Mouse (Mus musculus) liver, embryonic 16.5 days (tissue): Measurements from ENCODE around the gene Paox. TPM values are rescaled to one million over a fixed set of nuclear protein-coding genes. Genes with fewer than 3 reads are reported as not detected.

ENCODE experiments used
- ATAC-seq: fragments of 200-750 bp; cut with Nextera tagmentation; 2 replicates; pipeline ENCODE4 v1.8.0; 2017; ENCODE audit warnings: low read depth, mild to moderate bottlenecking, moderate number of reproducible peaks, moderate library complexity
- H3K27ac ChIP-seq: fragments of 300-500 bp; sonication (generic); 2 replicates; pipeline ENCODE4 v1.5.1; 2014; ENCODE audit warnings: mild to moderate bottlenecking, low read length
- H3K27me3 ChIP-seq: fragments of 300-500 bp; sonication (generic); 2 replicates; pipeline ENCODE4 v1.6.1; 2014; ENCODE audit warnings: low read depth, low read length, mixed read lengths; ENCODE audit not compliant: control insufficient read depth, insufficient read depth
- H3K36me3 ChIP-seq: fragments of 300-500 bp; sonication (generic); 2 replicates; pipeline ENCODE4 v1.6.1; 2014; ENCODE audit warnings: mild to moderate bottlenecking; ENCODE audit not compliant: control insufficient read depth, insufficient read depth
- H3K4me1 ChIP-seq: fragments of 300-500 bp; sonication (generic); 2 replicates; pipeline ENCODE4 v1.6.1; 2014; ENCODE audit warnings: low read depth, low read length, mixed read lengths; ENCODE audit not compliant: control insufficient read depth
- H3K4me2 ChIP-seq: fragments of 300-500 bp; sonication (generic); 2 replicates; pipeline ENCODE4 v1.6.1; 2014; ENCODE audit warnings: low read depth, low read length, mixed read lengths
- H3K4me3 ChIP-seq: fragments of 300-500 bp; sonication (generic); 2 replicates; pipeline ENCODE4 v1.5.1; 2014; ENCODE audit warnings: low read depth, mild to moderate bottlenecking, low read length
- H3K9ac ChIP-seq: fragments of 300-500 bp; sonication (generic); 2 replicates; pipeline ENCODE4 v1.6.1; 2014; ENCODE audit warnings: low read depth, low read length
- H3K9me3 ChIP-seq: fragments of 300-500 bp; sonication (generic); replicated peaks from 2 replicates; pipeline ENCODE4 v1.6.1; 2016; ENCODE audit warnings: low read length; ENCODE audit not compliant: control insufficient read depth
- WGBS: fragments of 180-500 bp; shearing (Covaris S2); extraction: QIAGEN DNeasy Blood & Tissue Kit; methylation state at CpG from one replicate; pipeline ENCODE4 v1.1.7; 2014; ENCODE audit not compliant: insufficient replicate concordance; 5-methylcytosine and 5-hydroxymethylcytosine counted together
- polyA plus RNA-seq: library from polyadenylated mRNA; unstranded; fragments of >200 nt; fragmentation: Nextera tagmentation; extraction: Ambion mirVana; gene quantifications from 2 replicates; pipeline ENCODE4 v1.2.1, GENCODE M21; 2015

Gene Paox
- polyA plus RNA-seq, 1 experiment from 2014 or later: 14.3 TPM

- H3K4me1 ChIP-seq: no peaks in the 10 kb centered on the region
- H3K9ac ChIP-seq: no peak overlapping the region
- no peak overlapping the region for H3K27ac ChIP-seq
- no peak overlapping the region for H3K4me2 ChIP-seq
- no peaks in the 10 kb centered on the region for H3K9me3 ChIP-seq
- ATAC-seq: no peak
- H3K27me3 ChIP-seq: no peaks in the 10 kb centered on the region
- WGBS: 72% methylated on average over 10 of the region's 10 CpGs
- H3K4me3 ChIP-seq: no peak overlapping the region
- no peaks in the 10 kb centered on the region for H3K36me3 ChIP-seq
Measured at GRCm38 (mm10) chr7:140090601-140091000, 25.0 kb upstream of the Paox start.

- no peaks in the 10 kb centered on the region for H3K9me3 ChIP-seq
- H3K4me2 ChIP-seq: no peak within 1 kb of the TSS
- H3K4me3 ChIP-seq: no peak within 1 kb of the TSS
- WGBS: 53% methylated on average over 5 of the region's 5 CpGs
- ATAC-seq: no peak
- no peaks in the 10 kb centered on the region for H3K36me3 ChIP-seq
- no peak within 1 kb of the TSS for H3K9ac ChIP-seq
- H3K4me1 ChIP-seq: no peaks in the 10 kb centered on the region
- H3K27me3 ChIP-seq: no peaks in the 10 kb centered on the region
- H3K27ac ChIP-seq: no peak within 1 kb of the TSS
Measured at GRCm38 (mm10) chr7:140092924-140093528, 22.6 kb upstream of the Paox start, which contains the start of gene Prap1. TSS of gene Prap1 (plus strand) at chr7:140093395.

- no peaks in the 10 kb centered on the region for H3K9me3 ChIP-seq
- no peaks in the 10 kb centered on the region for H3K4me1 ChIP-seq
- no peak overlapping the region for H3K27ac ChIP-seq
- WGBS: 47% methylated on average over 5 of the region's 5 CpGs
- no peaks in the 10 kb centered on the region for H3K27me3 ChIP-seq
- no peak overlapping the region for H3K4me3 ChIP-seq
- H3K9ac ChIP-seq: no peak overlapping the region
- no peak overlapping the region for H3K4me2 ChIP-seq
- H3K36me3 ChIP-seq: no peaks in the 10 kb centered on the region
- no peak for ATAC-seq
Measured at GRCm38 (mm10) chr7:140094954-140095353, 20.6 kb upstream of the Paox start.

DNA sequence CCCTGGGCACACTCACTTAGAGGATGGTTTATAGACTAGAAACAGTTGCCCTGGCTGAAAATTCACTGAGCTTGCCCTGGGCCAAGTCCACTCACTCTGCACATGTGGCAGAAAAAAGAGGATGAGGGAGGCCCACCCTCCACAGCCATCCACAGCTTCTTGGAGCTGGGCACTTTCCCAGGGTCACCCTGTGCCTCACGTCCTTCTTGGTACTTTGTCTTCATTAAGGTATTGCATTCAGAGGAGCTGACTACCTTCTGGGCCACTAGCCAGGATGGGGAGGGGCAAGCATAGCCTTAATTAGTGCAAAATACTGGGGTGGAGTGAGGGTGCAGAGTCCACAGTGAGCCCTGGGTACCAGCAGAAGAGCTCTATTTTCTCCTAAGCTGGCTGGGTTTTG is 20.0 kb upstream of the Paox start:
- Histone ChIP-seq H3K4me3 (no peak overlapping the region), H3K4me1 (no peaks in the 10 kb centered on the region), H3K36me3 (no peaks in the 10 kb centered on the region), H3K27me3 (no peaks in the 10 kb centered on the region), H3K4me2 (no peak overlapping the region), H3K9me3 (no peaks in the 10 kb centered on the region), H3K9ac (no peak overlapping the region), H3K27ac (no peak overlapping the region)
- WGBS: 50% methylated on average over 1 of the region's 1 CpGs
- ATAC-seq: no peak

DNA sequence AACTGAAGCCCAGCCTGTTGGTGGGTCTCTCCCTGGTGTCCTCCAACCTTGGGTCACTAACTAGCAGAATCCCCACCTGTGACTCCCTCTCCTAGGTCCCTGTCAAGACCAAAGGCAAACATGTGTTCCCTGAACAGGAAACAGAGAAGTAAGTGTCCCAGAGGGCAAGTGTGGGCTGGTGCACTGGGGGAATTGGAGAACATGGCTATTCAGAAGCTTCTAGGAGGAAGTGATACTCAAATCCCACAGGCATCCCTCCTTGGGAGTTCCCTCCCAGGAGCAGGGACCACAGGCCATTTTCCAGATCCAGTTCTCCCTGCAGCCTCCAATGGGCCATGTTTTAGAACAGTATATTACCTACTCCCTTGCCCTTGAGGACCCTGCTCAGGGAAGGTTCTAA is 19.5 kb upstream of the Paox start:
- no peaks in the 10 kb centered on the region for H3K9me3 ChIP-seq
- no peak overlapping the region for H3K4me3 ChIP-seq
- H3K4me1 ChIP-seq: no peaks in the 10 kb centered on the region
- H3K27me3 ChIP-seq: no peaks in the 10 kb centered on the region
- no peak overlapping the region for H3K9ac ChIP-seq
- no peak overlapping the region for H3K4me2 ChIP-seq
- H3K36me3 ChIP-seq: no peaks in the 10 kb centered on the region
- no peak overlapping the region for H3K27ac ChIP-seq
- ATAC-seq: no peak

DNA sequence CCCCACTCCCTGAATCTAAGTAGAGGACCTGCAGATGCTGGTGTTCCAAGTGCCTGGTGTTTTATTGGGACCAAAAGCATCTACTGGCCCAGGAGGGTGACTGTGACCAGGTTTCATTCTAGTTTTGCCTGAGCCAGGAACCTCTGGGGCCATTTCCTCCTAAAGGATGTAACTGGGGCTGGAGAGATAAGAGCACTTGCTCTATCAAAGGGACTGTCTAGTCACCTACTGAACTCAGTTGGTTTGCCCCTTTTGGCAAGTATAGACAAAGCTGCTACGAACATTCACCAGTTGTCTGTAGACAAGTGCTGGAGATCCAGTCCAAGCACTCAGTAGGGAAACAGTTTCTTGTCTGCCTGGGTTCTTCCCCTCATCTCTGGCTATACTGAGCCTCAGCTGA is 17.1 kb upstream of the Paox start:
- no peak for ATAC-seq
- peaks cover 2% of the 10 kb centered on the region for H3K4me1 ChIP-seq
- no peaks in the 10 kb centered on the region for H3K9me3 ChIP-seq
- no peaks in the 10 kb centered on the region for H3K27me3 ChIP-seq
- no peaks in the 10 kb centered on the region for H3K36me3 ChIP-seq
- no peak overlapping the region for H3K27ac ChIP-seq
- WGBS: 40% methylated on average over 1 of the region's 1 CpGs
- no peak overlapping the region for H3K4me3 ChIP-seq
- H3K4me2 ChIP-seq: no peak overlapping the region
- no peak overlapping the region for H3K9ac ChIP-seq

GRCm38 (mm10) chr7:140101498-140101897 is 14.1 kb upstream of the Paox start:
- 74% methylated on average over 10 of the region's 10 CpGs for WGBS
- Histone ChIP-seq H3K4me1 (peaks cover 2% of the 10 kb centered on the region), H3K27ac (no peak overlapping the region), H3K4me2 (peak overlapping the region; percentile 76), H3K36me3 (no peaks in the 10 kb centered on the region), H3K4me3 (no peak overlapping the region), H3K9ac (no peak overlapping the region), H3K27me3 (no peaks in the 10 kb centered on the region), H3K9me3 (no peaks in the 10 kb centered on the region)
- no peak for ATAC-seq

GRCm38 (mm10) chr7:140101993-140102860 is 13.4 kb upstream of the Paox start, which contains the start of gene Fuom:
TSS of gene Fuom (minus strand) at chr7:140102441.
- 2% methylated on average over 30 of the region's 30 CpGs for WGBS
- Histone ChIP-seq H3K27me3 (no peaks in the 10 kb centered on the region), H3K9ac (peak within 1 kb of the TSS; percentile 51), H3K27ac (no peak within 1 kb of the TSS), H3K4me1 (peaks cover 2% of the 10 kb centered on the region), H3K4me2 (peak within 1 kb of the TSS; percentile 76), H3K9me3 (no peaks in the 10 kb centered on the region), H3K4me3 (peak within 1 kb of the TSS; percentile 57), H3K36me3 (no peaks in the 10 kb centered on the region)
- ATAC-seq: peak; percentile 89

GRCm38 (mm10) chr7:140104009-140104408 is 11.6 kb upstream of the Paox start:
- ATAC-seq: no peak
- no peak overlapping the region for H3K9ac ChIP-seq
- H3K27ac ChIP-seq: no peak overlapping the region
- WGBS: 65% methylated on average over 4 of the region's 4 CpGs
- no peak overlapping the region for H3K4me3 ChIP-seq
- H3K4me2 ChIP-seq: no peak overlapping the region
- no peaks in the 10 kb centered on the region for H3K9me3 ChIP-seq
- H3K36me3 ChIP-seq: no peaks in the 10 kb centered on the region; the same call in 1 of the 2 replicates
- no peaks in the 10 kb centered on the region for H3K27me3 ChIP-seq
- peaks cover 2% of the 10 kb centered on the region for H3K4me1 ChIP-seq
